In genomic region chr9:58549694-58550093, GRCm38 (mm10) we compare ENCODE assay signal across 16 mouse cellular contexts. TPM values are rescaled to one million over a fixed set of nuclear protein-coding genes. Genes with fewer than 3 reads are reported as not detected.
DNase-seq lines count a peak whose midpoint lies in the region; ATAC-seq lines count a peak whose summit lies in the region.
"Had no signal": no experiment of that assay in that cellular context is flagged by ENCODE, and none has a peak within 500 bp of the region (broad histone marks: within the 10 kb centered on the region; RNA-seq: fewer than 3 reads in every experiment).

No protein-coding gene starts in this region.

- H3K36me3 ChIP-seq in kidney, embryonic 14.5 days (ENCODE audit: control insufficient read depth, insufficient read depth, low read length), result no peaks in the 10 kb centered on the region
- H3K36me3 ChIP-seq: liver, embryonic 13.5 days; midbrain, embryonic 15.5 days; stomach, embryonic 15.5 days had no signal

- H3K27me3 ChIP-seq in kidney, embryonic 14.5 days (ENCODE audit: control insufficient read depth, insufficient read depth, low read length), result no peaks in the 10 kb centered on the region
- H3K27me3 ChIP-seq: midbrain, embryonic 15.5 days; neural tube, embryonic 12.5 days; stomach, embryonic 15.5 days had no signal

- H3K9me3 ChIP-seq in kidney, embryonic 14.5 days (ENCODE audit: control insufficient read depth, low read length), result no peaks in the 10 kb centered on the region
- H3K9me3 ChIP-seq: liver, embryonic 13.5 days; midbrain, embryonic 15.5 days; neural tube, embryonic 12.5 days; stomach, embryonic 15.5 days had no signal

- H3K4me3 ChIP-seq in kidney, embryonic 14.5 days (ENCODE audit: low read length), result no peak overlapping the region
- H3K4me3 ChIP-seq: liver, embryonic 13.5 days; midbrain, embryonic 15.5 days; neural tube, embryonic 12.5 days; stomach, embryonic 15.5 days had no signal

- H3K27ac ChIP-seq in kidney, embryonic 14.5 days (ENCODE audit: low read depth, low read length), result no peak overlapping the region
- H3K27ac ChIP-seq: liver, embryonic 13.5 days; midbrain, embryonic 15.5 days; neural tube, embryonic 12.5 days; stomach, embryonic 15.5 days had no signal

- H3K9ac ChIP-seq in kidney, embryonic 14.5 days (ENCODE audit: low read depth, low read length), result no peak overlapping the region
- H3K9ac ChIP-seq: liver, embryonic 13.5 days; midbrain, embryonic 15.5 days; neural tube, embryonic 12.5 days; stomach, embryonic 15.5 days had no signal

- no peak for ATAC-seq in cerebellum, adult (ENCODE audit: insufficient number of reproducible peaks, low FRiP score, low TSS enrichment)
- no peak for ATAC-seq in kidney, embryonic 14.5 days (ENCODE audit: low FRiP score, low TSS enrichment)
- ATAC-seq: activated CD4-positive, CD25-positive, alpha-beta regulatory T cell, adult 4 months; midbrain, embryonic 15.5 days had no signal

- peaks cover 20% of the 10 kb centered on the region for H3K4me1 ChIP-seq in kidney, embryonic 14.5 days (ENCODE audit: control insufficient read depth, insufficient read depth, low read length)

- 69% methylated on average over 3 of the region's 3 CpGs for WGBS in kidney, embryonic 14.5 days

- peak; percentile 36 for DNase-seq in cerebellum, adult 9-10 months
- peak; percentile 42 for DNase-seq in kidney, postnatal 10 days
- peak; percentile 61 for DNase-seq in NIH3T3 (ENCODE audit: low read depth)
- DNase-seq in kidney, postnatal 36 days, result peak; percentile 15 to 29
- DNase-seq in right cerebral cortex, postnatal 10 days (ENCODE audit: low spot score in 2 of 2), result no peak
- DNase-seq: heart, postnatal 4 days; liver, embryonic 13.5 days; lung, postnatal 36 days; thymus, postnatal 25 days had no signal

- no peak overlapping the region for H3K4me2 ChIP-seq in kidney, embryonic 14.5 days (replicated peaks; ENCODE audit: low read depth, low read length)
- H3K4me2 ChIP-seq: heart, embryonic 11.5 days; liver, embryonic 13.5 days; midbrain, embryonic 15.5 days; neural tube, embryonic 12.5 days; stomach, embryonic 15.5 days had no signal

RNA-seq across cellular contexts. Expression of gene Cd276, which starts 5.5 kb away (rescaled TPM):
- 25.3 and 45.4 TPM in 2 replicates for polyA plus RNA-seq in kidney, embryonic 14.5 days (2014; fragmentation: Nextera tagmentation; extraction: Ambion mirVana)
- polyA plus RNA-seq: activated CD4-positive, CD25-positive, alpha-beta regulatory T cell, adult 4 months had no signal

RNA-seq across cellular contexts. Expression of gene Nptn, which starts 32.3 kb away (rescaled TPM):
- polyA plus RNA-seq in kidney, embryonic 14.5 days (2014; fragmentation: Nextera tagmentation; extraction: Ambion mirVana), result 110 and 128 TPM in 2 replicates

Comparison
In these comparisons a context has a peak if more than half of its experiments do, and no peak if none do; other contexts are left out.
1. DNase-seq: peak in cerebellum, adult 9-10 months (single experiment), kidney, postnatal 10 days (single experiment), NIH3T3 (single experiment) and kidney, postnatal 36 days (2 of 2); none in right cerebral cortex, postnatal 10 days (0 of 2).